Mouse (Mus musculus): ENCODE results near the gene Gm20388.

Gm20388 gene

GRCm38 (mm10) chr8:121468083-121469071 lies 1557.7 kb downstream of the Gm20388 start:
- DNase-seq: peak; percentile 43

DNA sequence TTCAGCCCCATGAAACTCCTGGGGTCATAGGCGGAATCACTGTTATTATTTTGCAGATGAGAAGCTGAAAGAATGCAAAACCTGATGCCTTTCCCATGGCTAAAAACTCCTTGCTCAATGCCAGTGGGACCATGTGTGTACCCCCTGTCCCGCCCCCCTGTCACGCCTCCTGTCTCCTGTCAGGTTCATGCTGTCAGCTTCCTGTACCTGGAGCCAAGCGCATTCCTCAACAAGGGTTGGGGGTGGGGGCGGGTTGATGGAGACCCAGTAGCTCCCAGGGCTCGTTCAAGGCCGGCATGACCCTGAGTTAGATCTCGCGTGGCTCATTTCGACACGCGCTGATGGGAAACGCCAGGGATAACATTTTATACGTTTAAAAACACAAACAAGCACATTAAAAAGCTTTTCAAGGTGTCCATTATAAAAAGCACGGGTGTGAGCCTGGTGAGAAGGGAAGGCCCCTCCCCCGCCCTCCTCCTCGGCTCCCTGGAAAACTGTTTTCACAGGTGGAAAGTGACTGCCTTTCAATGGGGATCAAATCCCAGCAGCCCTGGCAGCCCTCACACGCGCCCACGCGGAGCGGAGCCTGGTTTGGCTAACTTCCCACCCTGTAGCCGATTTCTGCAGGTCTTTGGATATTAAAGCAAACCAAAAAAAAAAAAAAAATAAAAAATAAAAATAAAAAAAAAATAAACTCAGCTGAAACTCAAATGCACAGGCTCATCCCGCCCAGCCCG lies 1563.7 kb downstream of the Gm20388 start:
- peak; percentile 50 for DNase-seq

DNA sequence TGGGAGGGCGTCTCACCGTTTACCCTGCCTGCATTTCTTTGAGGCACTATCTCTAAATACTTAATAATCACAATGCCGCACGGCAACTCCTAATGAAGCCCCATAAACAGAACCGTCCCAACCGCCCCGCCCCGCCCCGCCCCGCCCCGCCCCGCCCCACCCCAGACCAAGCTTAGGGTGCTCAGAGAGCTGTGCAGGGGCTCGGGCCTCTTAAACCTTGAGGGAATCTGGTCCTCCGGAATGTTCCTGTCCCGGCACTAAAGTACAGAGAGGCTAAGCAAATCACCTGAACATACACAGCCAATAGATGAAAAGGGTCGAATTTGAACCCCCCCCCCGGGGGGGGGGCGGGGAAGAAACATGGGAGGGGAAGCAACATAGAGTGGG lies 1564.2 kb downstream of the Gm20388 start:
- DNase-seq: no peak

DNA sequence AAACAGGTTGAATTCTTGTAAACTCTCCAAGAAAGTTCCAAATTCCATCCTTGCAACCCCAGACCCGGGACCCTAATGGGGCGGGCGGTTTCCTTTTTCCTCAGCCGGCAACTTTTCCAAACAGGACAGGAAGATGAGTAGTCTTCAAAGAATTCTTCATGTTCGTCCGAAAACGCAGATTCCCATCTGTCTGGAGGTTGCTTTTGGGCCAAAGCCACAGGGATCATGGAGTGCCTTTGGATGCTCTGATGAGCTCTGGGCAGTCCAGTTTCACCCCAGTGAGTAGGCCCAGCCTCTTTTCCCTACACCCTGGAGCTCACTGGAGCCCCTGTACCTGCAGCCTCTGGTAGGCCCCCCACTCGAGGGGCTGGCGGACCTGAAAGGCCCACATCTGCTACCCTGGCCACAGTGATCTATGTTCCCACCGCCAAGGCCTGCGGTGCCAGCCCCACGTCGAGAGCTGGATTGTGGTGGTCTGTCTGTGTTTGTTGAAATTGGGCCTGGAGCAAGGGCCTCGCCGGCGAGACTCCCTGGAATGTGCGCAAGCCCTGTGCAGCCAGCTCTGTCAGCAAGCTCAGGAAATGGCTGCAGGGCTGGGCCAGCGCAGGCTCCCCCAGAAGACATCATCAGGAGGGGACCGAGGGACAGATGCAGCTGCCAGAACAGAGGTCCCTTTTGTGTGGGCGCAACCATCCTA lies 1567.4 kb downstream of the Gm20388 start:
- DNase-seq: peak; percentile 45

DNA sequence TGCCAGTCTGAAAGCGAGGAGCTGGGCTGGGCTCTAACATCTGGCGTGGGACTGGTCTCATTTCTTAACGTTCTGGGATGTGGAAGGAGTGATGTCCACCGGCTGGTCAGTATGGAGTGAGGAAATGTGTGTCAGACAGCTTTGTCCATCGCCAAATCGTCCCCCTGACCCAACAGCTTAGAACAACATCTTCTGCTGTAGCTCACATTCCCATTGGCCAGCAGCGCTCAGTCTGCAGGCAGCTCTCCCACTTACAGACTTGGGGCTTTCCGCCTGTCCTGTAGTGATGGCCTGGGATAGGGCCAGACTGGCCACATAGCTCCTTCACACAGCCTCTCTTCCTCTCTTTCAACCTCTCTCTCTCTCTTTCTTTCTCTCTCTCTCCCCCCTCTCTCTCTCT lies 1568.5 kb downstream of the Gm20388 start:
- DNase-seq: no peak

DNA sequence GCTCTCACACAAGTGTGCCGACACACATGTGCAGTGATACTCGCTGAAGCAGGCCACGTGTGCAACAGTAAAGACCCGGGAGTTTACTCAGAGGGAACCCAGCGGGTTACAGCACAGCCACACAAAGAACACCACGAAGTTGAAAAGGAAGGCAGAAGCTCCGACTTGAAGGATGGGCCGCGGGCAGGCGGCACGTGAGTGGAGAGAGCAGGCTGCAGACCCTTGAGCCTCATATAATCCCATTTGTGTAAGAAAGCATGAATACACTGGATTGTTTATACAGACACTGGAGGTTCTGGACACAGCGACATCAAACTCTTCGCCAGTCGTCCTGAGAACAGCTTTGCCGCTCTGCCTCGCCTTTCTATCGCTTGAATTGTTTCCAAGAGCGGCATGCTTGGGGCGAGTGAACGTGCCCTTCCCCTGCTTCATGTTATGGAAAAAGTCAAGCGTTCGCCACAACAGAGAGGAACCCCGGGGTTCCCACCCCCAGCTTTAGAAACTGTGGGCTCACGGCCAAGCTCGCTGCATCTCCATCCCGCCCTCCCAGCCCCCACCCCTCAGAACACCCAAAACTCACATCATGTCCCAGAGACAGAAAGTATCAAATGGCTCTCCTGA lies 1569.9 kb downstream of the Gm20388 start:
- no peak for DNase-seq

GRCm38 (mm10) chr8:121484072-121484782 lies 1573.6 kb downstream of the Gm20388 start:
- DNase-seq: no peak

GRCm38 (mm10) chr8:121491633-121492032 lies 1581.0 kb downstream of the Gm20388 start:
- DNase-seq: no peak

- no peak for DNase-seq
Observed at GRCm38 (mm10) chr8:121497621-121498020, 1587.0 kb downstream of the Gm20388 start.

DNA sequence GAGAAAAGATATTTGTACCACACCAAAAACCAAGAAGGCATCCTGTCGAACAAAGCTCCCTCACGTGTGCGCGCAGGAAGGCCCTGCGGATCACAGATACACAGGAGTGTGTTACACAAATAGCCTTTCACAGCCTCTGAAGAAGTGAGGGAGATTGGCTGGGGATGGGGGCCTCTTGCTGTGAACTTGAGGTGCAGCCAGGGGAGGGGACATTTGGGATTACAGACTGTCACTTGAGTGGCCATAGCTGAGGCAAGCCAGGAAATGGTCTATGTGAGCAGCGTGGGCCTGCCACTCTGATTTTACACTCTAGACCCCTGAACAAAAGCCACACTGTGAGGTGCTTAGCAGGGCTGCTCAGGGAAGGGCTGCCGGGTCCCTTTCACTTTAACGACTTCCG lies 1601.1 kb downstream of the Gm20388 start:
- DNase-seq: no peak

GRCm38 (mm10) chr8:121513429-121513828 lies 1602.8 kb downstream of the Gm20388 start:
- DNase-seq: peak; percentile 84

GRCm38 (mm10) chr8:121525111-121525818 lies 1614.6 kb downstream of the Gm20388 start:
- DNase-seq: no peak

- DNase-seq: no peak
Observed at GRCm38 (mm10) chr8:121526811-121527550, 1616.3 kb downstream of the Gm20388 start.

DNA sequence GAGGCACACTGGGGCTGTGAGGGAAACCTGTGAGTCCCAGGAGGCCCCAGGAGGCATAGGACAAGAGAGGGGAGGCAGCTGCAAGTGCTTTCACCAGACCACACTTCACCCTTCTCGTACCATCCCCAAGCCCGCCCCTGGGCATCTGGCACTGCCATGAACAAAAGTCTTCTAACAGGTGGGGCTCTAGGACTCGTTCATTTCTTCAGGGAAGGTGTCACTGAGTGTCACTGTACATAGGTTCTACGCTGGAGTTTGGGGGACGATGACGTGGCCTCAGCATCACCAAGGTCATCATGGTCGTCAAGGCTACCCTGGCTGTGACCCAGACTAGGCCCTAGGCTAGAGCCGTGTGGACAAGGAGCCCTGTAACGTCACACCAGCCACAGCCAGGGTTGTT lies 1617.1 kb downstream of the Gm20388 start:
- DNase-seq: no peak

DNA sequence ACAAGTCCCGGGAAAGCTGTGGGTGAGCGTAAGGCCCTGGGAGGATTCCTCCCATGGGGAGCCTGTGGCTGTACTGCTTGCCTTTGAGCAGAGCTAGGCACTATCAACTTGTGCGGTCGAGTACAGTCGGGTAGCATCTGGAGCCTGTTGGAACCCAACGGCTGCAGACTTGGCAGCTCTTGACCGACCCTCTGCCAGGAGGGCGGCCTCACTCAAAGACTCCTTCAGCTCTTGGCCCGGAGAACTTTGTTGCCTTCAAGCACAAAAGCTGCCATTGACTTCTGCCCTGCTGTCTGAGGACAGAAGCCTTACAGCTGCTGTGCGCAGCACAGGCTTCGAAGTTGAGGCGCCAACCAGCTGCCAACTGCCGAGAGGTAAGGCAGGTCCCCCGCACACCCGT lies 1618.1 kb downstream of the Gm20388 start:
- DNase-seq: no peak

- DNase-seq: no peak
Observed at GRCm38 (mm10) chr8:121530639-121531038, 1620.0 kb downstream of the Gm20388 start.

GRCm38 (mm10) chr8:121532381-121532780 lies 1621.7 kb downstream of the Gm20388 start:
- peak; percentile 45 for DNase-seq

GRCm38 (mm10) chr8:121541862-121542261 lies 1631.2 kb downstream of the Gm20388 start:
- DNase-seq: no peak

DNA sequence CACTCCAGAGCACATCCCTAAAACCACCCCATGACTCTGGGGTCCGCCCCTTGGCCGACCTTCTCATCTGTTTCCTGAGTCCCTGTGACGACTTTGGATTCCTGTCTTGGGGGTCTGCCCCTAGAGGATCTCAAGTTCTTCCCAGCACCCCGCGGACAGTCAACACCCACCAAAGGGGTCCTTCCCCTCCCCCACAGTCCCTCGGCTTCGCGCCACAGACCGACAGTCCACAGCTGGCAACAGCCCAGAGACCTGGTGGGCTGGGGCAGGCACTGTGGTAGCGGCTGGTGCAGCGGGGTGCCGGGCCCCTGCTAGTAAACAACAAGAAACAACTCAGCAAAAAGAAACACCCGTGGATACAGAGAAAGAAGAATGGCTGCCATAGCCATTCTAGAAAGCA lies 1632.3 kb downstream of the Gm20388 start:
- DNase-seq: no peak

- no peak for DNase-seq
Observed at GRCm38 (mm10) chr8:121544276-121544785, 1633.7 kb downstream of the Gm20388 start, which contains the start of gene 1700018B08Rik. Gene 1700018B08Rik (minus strand): TSS chr8:121544320.
